20 mouse cellular contexts compared by ENCODE assay signal in genomic region chr6:65767911-65768310, GRCm38 (mm10).
"Had no signal": no experiment of that assay in that cellular context is flagged by ENCODE, and none has a peak within 500 bp of the region (broad histone marks: within the 10 kb centered on the region; RNA-seq: fewer than 3 reads in every experiment).

No protein-coding gene starts in this region.

- ATAC-seq: liver, postnatal 0 days; lung, postnatal 0 days; midbrain, embryonic 13.5 days had no signal

- H3K27me3 ChIP-seq: limb, embryonic 12.5 days; limb, embryonic 15.5 days; midbrain, embryonic 13.5 days; neural tube, embryonic 12.5 days; neural tube, embryonic 15.5 days; stomach, embryonic 15.5 days had no signal

- H3K4me1 ChIP-seq: limb, embryonic 12.5 days; neural tube, embryonic 15.5 days; stomach, embryonic 15.5 days had no signal

- H3K36me3 ChIP-seq: limb, embryonic 12.5 days; limb, embryonic 15.5 days; midbrain, embryonic 13.5 days; neural tube, embryonic 12.5 days; neural tube, embryonic 15.5 days; stomach, embryonic 15.5 days had no signal

- H3K4me2 ChIP-seq: limb, embryonic 12.5 days; limb, embryonic 15.5 days; liver, embryonic 11.5 days; lung, embryonic 14.5 days; midbrain, embryonic 13.5 days; neural tube, embryonic 12.5 days; neural tube, embryonic 15.5 days; stomach, embryonic 15.5 days had no signal

- H3K9me3 ChIP-seq: limb, embryonic 12.5 days; limb, embryonic 15.5 days; midbrain, embryonic 13.5 days; neural tube, embryonic 12.5 days; neural tube, embryonic 15.5 days; stomach, embryonic 15.5 days had no signal

- H3K4me3 ChIP-seq: limb, embryonic 12.5 days; limb, embryonic 15.5 days; midbrain, embryonic 13.5 days; neural tube, embryonic 12.5 days; neural tube, embryonic 15.5 days; stomach, embryonic 15.5 days had no signal

- H3K9ac ChIP-seq: limb, embryonic 12.5 days; limb, embryonic 15.5 days; liver, embryonic 14.5 days; liver, postnatal 0 days; lung, embryonic 14.5 days; midbrain, embryonic 13.5 days; neural tube, embryonic 12.5 days; neural tube, embryonic 15.5 days; stomach, embryonic 15.5 days had no signal

- H3K27ac ChIP-seq: limb, embryonic 12.5 days; limb, embryonic 15.5 days; liver, embryonic 14.5 days; macrophage; midbrain, embryonic 13.5 days; neural tube, embryonic 12.5 days; neural tube, embryonic 15.5 days; stomach, embryonic 15.5 days had no signal

- DNase-seq: kidney, adult 8-10 months; kidney, postnatal 14 days; kidney, postnatal 4 days; left cerebral cortex, postnatal 4 days; liver, postnatal 0 days; lung, embryonic 14.5 days; right cerebral cortex, adult 18-20 months; right cerebral cortex, postnatal 14 days; right cerebral cortex, postnatal 4 days; thymus, postnatal 25 days had no signal
